Mouse (Mus musculus): Measurements from ENCODE around the gene Glod4. TPM values are rescaled to one million over a fixed set of nuclear protein-coding genes. Genes with fewer than 3 reads are reported as not detected.

The Glod4 gene
- polyA plus RNA-seq, 1 experiment from 2014 or later, result 126 TPM

- Histone ChIP-seq H3K36me3 (ENCODE audit: control insufficient read depth, insufficient read depth, low read length) (no peaks in the 10 kb centered on the region; the same call in 1 of the 2 replicates), H3K4me3 (ENCODE audit: low read length) (no peak overlapping the region), H3K4me1 (replicated peaks; ENCODE audit: control insufficient read depth, insufficient read depth, low read length) (peaks cover 11% of the 10 kb centered on the region; the same call in 1 of the 2 replicates), H3K9me3 (ENCODE audit: control insufficient read depth, low read length) (no peaks in the 10 kb centered on the region), H3K9ac (ENCODE audit: low read length) (no peak overlapping the region), H3K27me3 (ENCODE audit: control insufficient read depth, insufficient read depth, low read depth, low read length) (no peaks in the 10 kb centered on the region), H3K4me2 (ENCODE audit: low read depth, low read length) (no peak overlapping the region), H3K27ac (ENCODE audit: low read length) (peak overlapping the region; percentile 45)
- ATAC-seq (ENCODE audit: low read depth), result peak; percentile 79
- 33% methylated on average over 11 of the region's 11 CpGs for WGBS
These were observed 169.0 kb downstream of the Glod4 start for GRCm38 (mm10) chr11:76074296-76075093.

Other genes starting within 250 kb of the Glod4 start
- 10.8 and 11.8 TPM in 2 replicates for gene 1700016K19Rik, start 243.8 kb downstream of the Glod4 start, polyA plus RNA-seq (2015; fragmentation: Nextera tagmentation; extraction: Ambion mirVana)
- gene Rflnb, start 215.9 kb downstream of the Glod4 start, polyA plus RNA-seq (2015; fragmentation: Nextera tagmentation; extraction: Ambion mirVana), result 41.7 and 42.8 TPM in 2 replicates
- 36.9 and 39.0 TPM in 2 replicates for gene Vps53, start 64.1 kb downstream of the Glod4 start, polyA plus RNA-seq (2015; fragmentation: Nextera tagmentation; extraction: Ambion mirVana)
- gene Fam57a, start 64.1 kb downstream of the Glod4 start, polyA plus RNA-seq (2015; fragmentation: Nextera tagmentation; extraction: Ambion mirVana), result 36.9 and 38.8 TPM in 2 replicates
- 0.48 and 1.5 TPM in 2 replicates for gene Dbil5, start 26.1 kb downstream of the Glod4 start, polyA plus RNA-seq (2015; fragmentation: Nextera tagmentation; extraction: Ambion mirVana)
- gene Gemin4, start 26.1 kb downstream of the Glod4 start, polyA plus RNA-seq (2015; fragmentation: Nextera tagmentation; extraction: Ambion mirVana), result 30.5 and 30.9 TPM in 2 replicates
- 18.6 and 22.1 TPM in 2 replicates for gene Mrm3, start within 50 bp of the Glod4 start, polyA plus RNA-seq (2015; fragmentation: Nextera tagmentation; extraction: Ambion mirVana)
- 18.7 and 19.4 TPM in 2 replicates for gene Nxn, start 155.4 kb upstream of the Glod4 start, polyA plus RNA-seq (2015; fragmentation: Nextera tagmentation; extraction: Ambion mirVana)
- 97.3 and 98.8 TPM in 2 replicates for gene Timm22, start 163.2 kb upstream of the Glod4 start, polyA plus RNA-seq (2015; fragmentation: Nextera tagmentation; extraction: Ambion mirVana)

Data from lung, embryonic 16.5 days (tissue).